Mouse (Mus musculus) erythroblast, embryonic 14.5 days (primary cell): ENCODE data around the gene Ramp2.

Experiments
- GATA1 ChIP-seq: IDR thresholded peaks from 2 replicates; pipeline ENCODE4 v1.6.1; 2012; ENCODE audit warnings: low read length, inconsistent platforms, mixed read lengths
- TAL1 ChIP-seq: IDR thresholded peaks from 3 replicates; pipeline ENCODE4 v1.6.1; 2012; ENCODE audit warnings: low read length, inconsistent platforms, mixed read lengths

- TF ChIP-seq GATA1: no peak
- TF ChIP-seq TAL1: no peak
Measured at GRCm38 (mm10) chr11:101224337-101224736, 21.5 kb upstream of the Ramp2 start.
